Mouse (Mus musculus) hindbrain, embryonic 12.5 days (tissue): ENCODE data around the gene Ubtd1. TPM values are rescaled to one million over a fixed set of nuclear protein-coding genes. Genes with fewer than 3 reads are reported as not detected.

Experiments used
- ATAC-seq: fragments of 200-750 bp; cut with Nextera tagmentation; 2 replicates; pipeline ENCODE4 v1.8.0; 2017; ENCODE audit warnings: moderate TSS enrichment; ENCODE audit not compliant: low FRiP score
- H3K27ac ChIP-seq: fragments of 300-500 bp; sonication (generic); 2 replicates; pipeline ENCODE4 v1.5.1; 2016; ENCODE audit warnings: mild to moderate bottlenecking
- H3K27me3 ChIP-seq: fragments of 300-500 bp; sonication (generic); 2 replicates; pipeline ENCODE4 v1.6.1; 2016; ENCODE audit warnings: mild to moderate bottlenecking
- H3K36me3 ChIP-seq: fragments of 300-500 bp; sonication (generic); 2 replicates; pipeline ENCODE4 v1.6.1; 2016; ENCODE audit warnings: mild to moderate bottlenecking
- H3K4me1 ChIP-seq: fragments of 300-500 bp; sonication (generic); 2 replicates; pipeline ENCODE4 v1.6.1; 2016
- H3K4me2 ChIP-seq: fragments of 300-500 bp; sonication (generic); replicated peaks from 2 replicates; pipeline ENCODE4 v1.6.1; 2016; ENCODE audit warnings: mild to moderate bottlenecking
- H3K4me3 ChIP-seq: fragments of 300-500 bp; sonication (generic); 2 replicates; pipeline ENCODE4 v1.5.1; 2016; ENCODE audit warnings: mild to moderate bottlenecking
- H3K9ac ChIP-seq: fragments of 300-500 bp; sonication (generic); 2 replicates; pipeline ENCODE4 v1.6.1; 2016; ENCODE audit warnings: mild to moderate bottlenecking, moderate library complexity
- H3K9me3 ChIP-seq: fragments of 300-500 bp; sonication (generic); replicated peaks from 2 replicates; pipeline ENCODE4 v1.6.1; 2016; ENCODE audit warnings: mild to moderate bottlenecking
- WGBS: fragments of 180-500 bp; shearing (Covaris S2); methylation state at CpG from one replicate; pipeline ENCODE4 v1.1.7; 2016; 5-methylcytosine and 5-hydroxymethylcytosine counted together
- polyA plus RNA-seq: library from polyadenylated mRNA; unstranded; fragments of >200 nt; fragmentation: Nextera tagmentation; extraction: Ambion mirVana; gene quantifications from 2 replicates; pipeline ENCODE4 v1.2.1, GENCODE M21; 2016

Ubtd1 gene
- polyA plus RNA-seq, result 15.9 and 16.2 TPM in 2 replicates

- peak within 1 kb of the TSS; percentile 83 for H3K27ac ChIP-seq
- H3K9me3 ChIP-seq, result no peaks in the 10 kb centered on the region
- 1% methylated on average over 32 of the region's 33 CpGs for WGBS
- peak within 1 kb of the TSS; percentile 99 for H3K4me2 ChIP-seq
- H3K27me3 ChIP-seq, result peaks cover 15% of the 10 kb centered on the region
- H3K36me3 ChIP-seq, result no peaks in the 10 kb centered on the region
- H3K4me1 ChIP-seq, result peaks cover 20% of the 10 kb centered on the region
- peak within 1 kb of the TSS; percentile 83 for H3K4me3 ChIP-seq
- peak within 1 kb of the TSS; percentile 74 for H3K9ac ChIP-seq
- ATAC-seq, result no peak
Observed at GRCm38 (mm10) chr19:41981595-41981927, at the start of gene Ubtd1. Ubtd1 (plus strand) TSS chr19:41981763.

GRCm38 (mm10) chr19:41932686-41933085, 48.9 kb upstream of the Ubtd1 start:
- ATAC-seq, result peak; percentile 18
- peak overlapping the region; percentile 82 for H3K9ac ChIP-seq
- no peaks in the 10 kb centered on the region for H3K9me3 ChIP-seq
- H3K4me3 ChIP-seq, result peak overlapping the region; percentile 89
- H3K4me2 ChIP-seq, result peak overlapping the region; percentile 92
- H3K27me3 ChIP-seq, result no peaks in the 10 kb centered on the region
- peaks cover 37% of the 10 kb centered on the region for H3K36me3 ChIP-seq
- peaks cover 19% of the 10 kb centered on the region for H3K4me1 ChIP-seq
- peak overlapping the region; percentile 64 for H3K27ac ChIP-seq
- WGBS, result under 1% methylated on average over 28 of the region's 28 CpGs

GRCm38 (mm10) chr19:41933179-41934086, 48.1 kb upstream of the Ubtd1 start, which contains the start of the genes Exosc1 and Zdhhc16:
Exosc1 (minus strand) TSS chr19:41933423.
Zdhhc16 (plus strand) TSS chr19:41933480.
- H3K27me3 ChIP-seq, result no peaks in the 10 kb centered on the region
- peak; percentile 100 for ATAC-seq
- peaks cover 19% of the 10 kb centered on the region for H3K4me1 ChIP-seq
- peak within 1 kb of the TSS; percentile 92 for H3K4me2 ChIP-seq
- H3K4me3 ChIP-seq, result peak within 1 kb of the TSS; percentile 89
- peaks cover 37% of the 10 kb centered on the region for H3K36me3 ChIP-seq
- H3K9ac ChIP-seq, result peak within 1 kb of the TSS; percentile 82
- peak within 1 kb of the TSS; percentile 64 for H3K27ac ChIP-seq
- WGBS, result under 1% methylated on average over 47 of the region's 47 CpGs
- H3K9me3 ChIP-seq, result no peaks in the 10 kb centered on the region

- WGBS, result 39% methylated on average over 6 of the region's 6 CpGs
- no peak for ATAC-seq
- peak overlapping the region; percentile 66 for H3K4me2 ChIP-seq
- H3K9ac ChIP-seq, result peak overlapping the region; percentile 82
- H3K4me1 ChIP-seq, result peaks cover 19% of the 10 kb centered on the region
- H3K4me3 ChIP-seq, result peak overlapping the region; percentile 89
- peaks cover 39% of the 10 kb centered on the region for H3K36me3 ChIP-seq
- no peak overlapping the region for H3K27ac ChIP-seq
- no peaks in the 10 kb centered on the region for H3K9me3 ChIP-seq
- H3K27me3 ChIP-seq, result no peaks in the 10 kb centered on the region
Observed at GRCm38 (mm10) chr19:41934124-41934523, 47.4 kb upstream of the Ubtd1 start.

GRCm38 (mm10) chr19:41935921-41936320, 45.6 kb upstream of the Ubtd1 start:
- Histone ChIP-seq H3K27me3 (no peaks in the 10 kb centered on the region), H3K4me3 (no peak overlapping the region), H3K9ac (no peak overlapping the region), H3K4me1 (peaks cover 19% of the 10 kb centered on the region), H3K4me2 (no peak overlapping the region), H3K9me3 (no peaks in the 10 kb centered on the region), H3K36me3 (peaks cover 42% of the 10 kb centered on the region), H3K27ac (no peak overlapping the region)
- ATAC-seq, result no peak
- 90% methylated on average over 1 of the region's 1 CpGs for WGBS

GRCm38 (mm10) chr19:41938539-41938938, 43.0 kb upstream of the Ubtd1 start:
- peaks cover 64% of the 10 kb centered on the region for H3K36me3 ChIP-seq
- no peaks in the 10 kb centered on the region for H3K27me3 ChIP-seq
- H3K4me2 ChIP-seq, result no peak overlapping the region
- H3K27ac ChIP-seq, result no peak overlapping the region
- no peaks in the 10 kb centered on the region for H3K9me3 ChIP-seq
- no peak overlapping the region for H3K9ac ChIP-seq
- H3K4me1 ChIP-seq, result peaks cover 9% of the 10 kb centered on the region
- WGBS, result 91% methylated on average over 5 of the region's 5 CpGs
- no peak for ATAC-seq
- H3K4me3 ChIP-seq, result no peak overlapping the region

- ATAC-seq, result no peak
- H3K27ac ChIP-seq, result no peak overlapping the region
- H3K4me2 ChIP-seq, result no peak overlapping the region
- no peak overlapping the region for H3K4me3 ChIP-seq
- no peaks in the 10 kb centered on the region for H3K27me3 ChIP-seq
- 90% methylated on average over 7 of the region's 7 CpGs for WGBS
- no peaks in the 10 kb centered on the region for H3K9me3 ChIP-seq
- H3K36me3 ChIP-seq, result peaks cover 95% of the 10 kb centered on the region
- H3K4me1 ChIP-seq, result no peaks in the 10 kb centered on the region
- no peak overlapping the region for H3K9ac ChIP-seq
Observed at GRCm38 (mm10) chr19:41943841-41944240, 37.7 kb upstream of the Ubtd1 start.

- no peaks in the 10 kb centered on the region for H3K4me1 ChIP-seq
- peaks cover 95% of the 10 kb centered on the region for H3K36me3 ChIP-seq
- no peak for ATAC-seq
- H3K4me2 ChIP-seq, result no peak overlapping the region
- WGBS, result 89% methylated on average over 4 of the region's 4 CpGs
- no peak overlapping the region for H3K4me3 ChIP-seq
- H3K27ac ChIP-seq, result no peak overlapping the region
- no peaks in the 10 kb centered on the region for H3K27me3 ChIP-seq
- H3K9me3 ChIP-seq, result no peaks in the 10 kb centered on the region
- no peak overlapping the region for H3K9ac ChIP-seq
Observed at GRCm38 (mm10) chr19:41952287-41952686, 29.3 kb upstream of the Ubtd1 start.

- Histone ChIP-seq H3K27ac (no peak overlapping the region), H3K4me1 (no peaks in the 10 kb centered on the region), H3K36me3 (peaks cover 89% of the 10 kb centered on the region), H3K9me3 (no peaks in the 10 kb centered on the region), H3K9ac (no peak overlapping the region), H3K27me3 (no peaks in the 10 kb centered on the region), H3K4me3 (no peak overlapping the region), H3K4me2 (no peak overlapping the region)
- WGBS, result 85% methylated on average over 3 of the region's 3 CpGs
- ATAC-seq, result no peak
Observed at GRCm38 (mm10) chr19:41953574-41953973, 28.0 kb upstream of the Ubtd1 start.

- over 99% methylated on average over 7 of the region's 7 CpGs for WGBS
- ATAC-seq, result no peak
- peaks cover 3% of the 10 kb centered on the region; the same call in 1 of the 2 replicates for H3K4me1 ChIP-seq
- H3K27ac ChIP-seq, result no peak overlapping the region
- no peak overlapping the region for H3K4me2 ChIP-seq
- no peak overlapping the region for H3K4me3 ChIP-seq
- H3K9ac ChIP-seq, result no peak overlapping the region
- no peaks in the 10 kb centered on the region for H3K9me3 ChIP-seq
- H3K27me3 ChIP-seq, result no peaks in the 10 kb centered on the region
- H3K36me3 ChIP-seq, result peaks cover 38% of the 10 kb centered on the region
Observed at GRCm38 (mm10) chr19:41969618-41970017, 11.9 kb upstream of the Ubtd1 start.

GRCm38 (mm10) chr19:41973891-41974794, 7.4 kb upstream of the Ubtd1 start:
- peaks cover 8% of the 10 kb centered on the region; the same call in 1 of the 2 replicates for H3K4me1 ChIP-seq
- no peak overlapping the region for H3K4me3 ChIP-seq
- peaks cover 1% of the 10 kb centered on the region for H3K36me3 ChIP-seq
- no peaks in the 10 kb centered on the region for H3K27me3 ChIP-seq
- no peak for ATAC-seq
- H3K27ac ChIP-seq, result 0 out of 2 replicates have a peak overlapping the region, but pooled peaks have one; percentile 2
- H3K9me3 ChIP-seq, result no peaks in the 10 kb centered on the region
- no peak overlapping the region for H3K4me2 ChIP-seq
- 60% methylated on average over 13 of the region's 13 CpGs for WGBS
- H3K9ac ChIP-seq, result no peak overlapping the region

- under 1% methylated on average over 16 of the region's 16 CpGs for WGBS
Observed at GRCm38 (mm10) chr19:41980422-41980818, 1.1 kb upstream of the Ubtd1 start.

More at GRCm38 (mm10) chr19:41980422-41980818, 1.1 kb upstream of the Ubtd1 start:
- no peaks in the 10 kb centered on the region for H3K36me3 ChIP-seq
- H3K9ac ChIP-seq, result peak overlapping the region; percentile 74
- ATAC-seq, result peak; percentile 26
- H3K27ac ChIP-seq, result peak overlapping the region; percentile 83
- H3K4me3 ChIP-seq, result peak overlapping the region; percentile 83
- peaks cover 20% of the 10 kb centered on the region for H3K4me1 ChIP-seq
- H3K4me2 ChIP-seq, result peak overlapping the region; percentile 99
- H3K9me3 ChIP-seq, result no peaks in the 10 kb centered on the region
- H3K27me3 ChIP-seq, result peaks cover 15% of the 10 kb centered on the region
